Mouse (Mus musculus): Measurements from ENCODE around the gene Naa80. TPM values are rescaled to one million over a fixed set of nuclear protein-coding genes. Genes with fewer than 3 reads are reported as not detected.

Gene Naa80
- polyA plus RNA-seq, 1 experiment from 2014 or later: 15.1 TPM

- Histone ChIP-seq H3K9me3 (ENCODE audit: control insufficient read depth, low read length) (no peaks in the 10 kb centered on the region), H3K9ac (ENCODE audit: low read length) (no peak overlapping the region), H3K36me3 (ENCODE audit: control insufficient read depth, insufficient read depth, low read length) (peaks cover 24% of the 10 kb centered on the region), H3K27ac (ENCODE audit: low read depth, low read length) (no peak overlapping the region), H3K4me2 (ENCODE audit: low read depth) (no peak overlapping the region), H3K27me3 (ENCODE audit: control insufficient read depth, insufficient read depth, low read length) (no peaks in the 10 kb centered on the region), H3K4me3 (ENCODE audit: low read depth, low read length) (no peak overlapping the region), H3K4me1 (ENCODE audit: control insufficient read depth, insufficient read depth, low read length) (peaks cover under 1% of the 10 kb centered on the region)
- DNase-seq (ENCODE audit: low spot score) (no peak), ATAC-seq (ENCODE audit: insufficient read depth, low FRiP score, low TSS enrichment) (no peak)
Measured at GRCm38 (mm10) chr9:107620954-107621353, 42.3 kb downstream of the Naa80 start.

GRCm38 (mm10) chr9:107624539-107624938, 45.9 kb downstream of the Naa80 start:
- ATAC-seq (ENCODE audit: insufficient read depth, low FRiP score, low TSS enrichment): no peak
- H3K9me3 ChIP-seq (ENCODE audit: control insufficient read depth, low read length): no peaks in the 10 kb centered on the region
- peaks cover 7% of the 10 kb centered on the region for H3K36me3 ChIP-seq (ENCODE audit: control insufficient read depth, insufficient read depth, low read length)
- no peak for DNase-seq (ENCODE audit: low spot score)
- no peak overlapping the region for H3K4me3 ChIP-seq (ENCODE audit: low read depth, low read length)
- H3K27ac ChIP-seq (ENCODE audit: low read depth, low read length): no peak overlapping the region
- peaks cover 36% of the 10 kb centered on the region for H3K4me1 ChIP-seq (ENCODE audit: control insufficient read depth, insufficient read depth, low read length)
- H3K9ac ChIP-seq (ENCODE audit: low read length): no peak overlapping the region
- H3K27me3 ChIP-seq (ENCODE audit: control insufficient read depth, insufficient read depth, low read length): no peaks in the 10 kb centered on the region
- H3K4me2 ChIP-seq (ENCODE audit: low read depth): no peak overlapping the region
- 74% methylated on average over 5 of the region's 5 CpGs for WGBS

DNA sequence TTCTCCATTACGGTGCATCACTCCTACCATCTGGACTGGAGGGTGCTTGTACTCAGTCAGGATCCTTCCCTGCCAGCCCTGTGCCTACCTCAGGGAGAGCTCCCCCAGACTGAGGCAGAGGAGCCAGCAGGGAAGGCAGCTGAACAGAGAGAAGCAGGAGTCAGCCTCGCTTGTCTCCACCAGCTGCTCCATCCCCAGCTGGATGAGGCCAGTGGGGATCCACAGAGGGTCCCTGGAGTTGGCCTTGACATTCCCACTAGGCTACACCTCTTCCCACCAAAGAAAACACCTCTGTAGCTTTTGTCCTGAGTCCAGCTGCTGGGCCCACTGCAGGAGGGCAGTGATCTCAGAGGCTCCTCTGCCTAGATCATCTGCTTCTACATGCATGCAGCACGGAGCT, 46.3 kb downstream of the Naa80 start:
- DNase-seq (ENCODE audit: low spot score) (no peak), ATAC-seq (ENCODE audit: insufficient read depth, low FRiP score, low TSS enrichment) (no peak)
- no peaks in the 10 kb centered on the region for H3K9me3 ChIP-seq (ENCODE audit: control insufficient read depth, low read length)
- H3K4me2 ChIP-seq (ENCODE audit: low read depth): no peak overlapping the region
- no peaks in the 10 kb centered on the region for H3K27me3 ChIP-seq (ENCODE audit: control insufficient read depth, insufficient read depth, low read length)
- peaks cover 40% of the 10 kb centered on the region for H3K4me1 ChIP-seq (ENCODE audit: control insufficient read depth, insufficient read depth, low read length)
- H3K36me3 ChIP-seq (ENCODE audit: control insufficient read depth, insufficient read depth, low read length): peaks cover 4% of the 10 kb centered on the region
- no peak overlapping the region for H3K4me3 ChIP-seq (ENCODE audit: low read depth, low read length)
- 84% methylated on average over 3 of the region's 3 CpGs for WGBS
- H3K27ac ChIP-seq (ENCODE audit: low read depth, low read length): no peak overlapping the region
- no peak overlapping the region for H3K9ac ChIP-seq (ENCODE audit: low read length)

- DNase-seq (ENCODE audit: low spot score): no peak
- Histone ChIP-seq H3K27me3 (ENCODE audit: control insufficient read depth, insufficient read depth, low read length) (no peaks in the 10 kb centered on the region), H3K36me3 (ENCODE audit: control insufficient read depth, insufficient read depth, low read length) (peaks cover 4% of the 10 kb centered on the region), H3K4me2 (ENCODE audit: low read depth) (no peak overlapping the region), H3K4me3 (ENCODE audit: low read depth, low read length) (no peak overlapping the region), H3K9me3 (ENCODE audit: control insufficient read depth, low read length) (no peaks in the 10 kb centered on the region), H3K27ac (ENCODE audit: low read depth, low read length) (peak overlapping the region; percentile 98; the same call in 1 of the 2 replicates), H3K9ac (ENCODE audit: low read length) (no peak overlapping the region), H3K4me1 (ENCODE audit: control insufficient read depth, insufficient read depth, low read length) (peaks cover 46% of the 10 kb centered on the region)
- 92% methylated on average over 12 of the region's 12 CpGs for WGBS
- no peak for ATAC-seq (ENCODE audit: insufficient read depth, low FRiP score, low TSS enrichment)
Measured at GRCm38 (mm10) chr9:107625351-107626128, 46.9 kb downstream of the Naa80 start.

DNA sequence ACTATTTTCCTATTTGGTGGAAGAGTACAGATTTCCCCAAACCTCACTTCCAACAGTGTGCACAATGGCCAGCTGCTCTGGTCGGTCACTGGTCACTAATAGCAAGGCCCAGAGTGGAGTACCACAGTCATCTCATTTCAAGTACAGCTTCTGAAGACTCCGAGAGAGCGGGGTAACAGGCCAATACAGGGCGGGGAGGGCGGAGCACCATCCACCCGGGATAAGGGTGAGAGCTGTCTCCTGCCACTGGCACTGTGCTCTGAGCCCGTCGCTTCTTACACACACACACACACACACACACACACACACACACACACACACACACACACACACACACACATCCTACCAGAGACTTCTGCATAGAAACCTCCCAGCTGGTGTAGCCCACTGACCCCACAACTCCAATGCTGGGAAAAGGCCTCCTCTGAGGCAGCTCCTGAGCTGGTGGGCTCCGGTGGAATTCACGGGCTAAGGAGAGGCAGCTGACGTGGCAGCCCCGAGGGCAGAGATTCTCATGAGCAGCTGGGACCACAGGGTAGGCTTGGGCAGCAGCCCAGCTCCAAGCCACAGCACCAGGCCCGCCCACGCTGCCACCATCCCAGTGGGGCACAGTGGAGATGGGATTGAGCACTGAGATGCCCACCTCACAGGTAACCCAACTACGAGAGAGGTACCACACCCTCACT, 47.6 kb downstream of the Naa80 start:
- Histone ChIP-seq H3K27me3 (ENCODE audit: control insufficient read depth, insufficient read depth, low read length) (no peaks in the 10 kb centered on the region), H3K36me3 (ENCODE audit: control insufficient read depth, insufficient read depth, low read length) (peaks cover 4% of the 10 kb centered on the region), H3K4me1 (ENCODE audit: control insufficient read depth, insufficient read depth, low read length) (peaks cover 53% of the 10 kb centered on the region), H3K9ac (ENCODE audit: low read length) (peak overlapping the region; percentile 67), H3K9me3 (ENCODE audit: control insufficient read depth, low read length) (no peaks in the 10 kb centered on the region), H3K4me2 (ENCODE audit: low read depth) (peak overlapping the region; percentile 27), H3K27ac (ENCODE audit: low read depth, low read length) (peak overlapping the region; percentile 98), H3K4me3 (ENCODE audit: low read depth, low read length) (no peak overlapping the region)
- no peak for DNase-seq (ENCODE audit: low spot score)
- WGBS: 41% methylated on average over 15 of the region's 15 CpGs
- ATAC-seq (ENCODE audit: insufficient read depth, low FRiP score, low TSS enrichment): peak; percentile 29; the same call in 1 of the 2 replicates

DNA sequence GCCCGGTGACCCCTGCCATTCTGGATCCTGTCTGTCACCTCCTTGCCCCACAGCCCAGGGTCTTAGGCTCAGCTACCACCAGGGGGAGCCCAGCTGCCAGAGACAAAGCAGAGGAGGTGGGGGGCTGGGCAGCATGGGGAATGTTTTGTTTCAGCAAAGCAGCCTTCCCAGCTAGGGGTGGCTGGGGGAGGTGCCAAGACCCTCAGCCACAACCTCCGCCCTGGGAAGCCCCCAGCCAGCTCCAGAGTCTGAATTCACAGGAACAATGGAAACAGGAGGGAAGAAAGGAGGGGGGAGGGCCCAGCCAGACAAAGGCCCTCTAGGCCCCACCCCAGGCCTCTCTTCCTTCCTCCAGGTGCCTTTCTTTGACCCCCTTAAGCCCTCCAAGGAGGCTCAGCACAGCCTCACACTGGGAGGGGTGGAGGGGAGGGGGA, 48.2 kb downstream of the Naa80 start:
- no peaks in the 10 kb centered on the region for H3K9me3 ChIP-seq (ENCODE audit: control insufficient read depth, low read length)
- H3K4me1 ChIP-seq (ENCODE audit: control insufficient read depth, insufficient read depth, low read length): peaks cover 58% of the 10 kb centered on the region
- H3K9ac ChIP-seq (ENCODE audit: low read length): peak overlapping the region; percentile 67
- ATAC-seq (ENCODE audit: insufficient read depth, low FRiP score, low TSS enrichment) (peak; percentile 60), DNase-seq (ENCODE audit: low spot score) (peak; percentile 95)
- no peaks in the 10 kb centered on the region for H3K27me3 ChIP-seq (ENCODE audit: control insufficient read depth, insufficient read depth, low read length)
- 4% methylated on average over 2 of the region's 2 CpGs for WGBS
- H3K27ac ChIP-seq (ENCODE audit: low read depth, low read length): peak overlapping the region; percentile 98
- peaks cover 4% of the 10 kb centered on the region for H3K36me3 ChIP-seq (ENCODE audit: control insufficient read depth, insufficient read depth, low read length)
- H3K4me3 ChIP-seq (ENCODE audit: low read depth, low read length): no peak overlapping the region
- H3K4me2 ChIP-seq (ENCODE audit: low read depth): peak overlapping the region; percentile 27

GRCm38 (mm10) chr9:107627387-107628255, 48.9 kb downstream of the Naa80 start:
- Histone ChIP-seq H3K27me3 (ENCODE audit: control insufficient read depth, insufficient read depth, low read length) (no peaks in the 10 kb centered on the region), H3K36me3 (ENCODE audit: control insufficient read depth, insufficient read depth, low read length) (no peaks in the 10 kb centered on the region; the same call in 1 of the 2 replicates), H3K4me3 (ENCODE audit: low read depth, low read length) (no peak overlapping the region), H3K4me1 (ENCODE audit: control insufficient read depth, insufficient read depth, low read length) (peaks cover 66% of the 10 kb centered on the region), H3K9ac (ENCODE audit: low read length) (peak overlapping the region; percentile 67), H3K9me3 (ENCODE audit: control insufficient read depth, low read length) (no peaks in the 10 kb centered on the region), H3K27ac (ENCODE audit: low read depth, low read length) (peak overlapping the region; percentile 98), H3K4me2 (ENCODE audit: low read depth) (peak overlapping the region; percentile 27)
- WGBS: 37% methylated on average over 20 of the region's 20 CpGs
- ATAC-seq (ENCODE audit: insufficient read depth, low FRiP score, low TSS enrichment) (no peak), DNase-seq (ENCODE audit: low spot score) (no peak)

DNA sequence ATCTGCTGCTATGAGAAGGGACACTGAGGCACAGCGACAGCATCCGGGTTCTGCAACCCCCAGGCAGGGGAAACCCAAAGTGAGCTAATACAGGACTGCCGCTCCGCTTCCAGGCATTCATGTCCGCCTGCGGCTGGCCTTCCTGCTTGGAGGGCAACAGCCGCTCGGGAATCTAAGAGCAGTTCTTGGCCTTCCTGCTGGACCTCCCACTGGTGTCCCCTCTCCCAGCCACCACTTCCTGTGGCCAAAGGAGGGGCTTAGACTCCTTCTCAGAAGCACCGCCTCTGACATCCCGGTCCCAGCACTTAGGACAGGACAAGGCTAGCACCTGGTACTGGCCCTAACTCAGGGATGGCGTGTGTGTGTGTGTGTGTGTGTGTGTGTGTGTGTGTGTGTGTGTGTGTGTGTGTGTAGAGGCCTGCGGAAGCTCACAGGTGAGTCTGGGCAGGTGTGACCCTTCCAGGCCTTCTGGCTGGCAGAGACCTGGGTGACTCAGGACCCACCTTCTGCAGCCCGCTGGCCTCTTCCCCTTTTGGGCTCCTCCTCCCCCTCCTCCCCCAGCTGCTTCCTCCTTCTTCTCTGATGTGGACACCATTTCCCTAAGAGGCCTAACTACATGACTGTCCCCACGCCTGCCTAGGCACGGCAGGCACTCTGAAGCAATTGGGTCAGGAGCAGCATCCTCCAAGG, 50.2 kb downstream of the Naa80 start:
- Histone ChIP-seq H3K4me1 (ENCODE audit: control insufficient read depth, insufficient read depth, low read length) (peaks cover 73% of the 10 kb centered on the region), H3K27me3 (ENCODE audit: control insufficient read depth, insufficient read depth, low read length) (no peaks in the 10 kb centered on the region), H3K4me2 (ENCODE audit: low read depth) (peak overlapping the region; percentile 54), H3K9me3 (ENCODE audit: control insufficient read depth, low read length) (no peaks in the 10 kb centered on the region), H3K9ac (ENCODE audit: low read length) (peak overlapping the region; percentile 65), H3K27ac (ENCODE audit: low read depth, low read length) (peak overlapping the region; percentile 98), H3K36me3 (ENCODE audit: control insufficient read depth, insufficient read depth, low read length) (no peaks in the 10 kb centered on the region; the same call in 1 of the 2 replicates), H3K4me3 (ENCODE audit: low read depth, low read length) (no peak overlapping the region)
- no peak for ATAC-seq (ENCODE audit: insufficient read depth, low FRiP score, low TSS enrichment)
- no peak for DNase-seq (ENCODE audit: low spot score)
- WGBS: 37% methylated on average over 14 of the region's 15 CpGs

Data from neural tube, embryonic 11.5 days (tissue).